Mouse (Mus musculus) intestine, postnatal 0 days (tissue): Measurements from ENCODE around the gene Rpap1. TPM values are rescaled to one million over a fixed set of nuclear protein-coding genes. Genes with fewer than 3 reads are reported as not detected.

ENCODE experiments used
- ATAC-seq: fragments of 200-750 bp; cut with Nextera tagmentation; 2 replicates; pipeline ENCODE4 v1.8.0; 2017; ENCODE audit warnings: mild to moderate bottlenecking, moderate TSS enrichment, moderate library complexity
- H3K27ac ChIP-seq: fragments of 300-500 bp; sonication (generic); 2 replicates; pipeline ENCODE4 v1.5.1; 2014; ENCODE audit warnings: mild to moderate bottlenecking, low read depth, low read length, moderate library complexity
- H3K27me3 ChIP-seq: fragments of 300-500 bp; sonication (generic); replicated peaks from 2 replicates; pipeline ENCODE4 v1.6.1; 2014; ENCODE audit warnings: low read length, mixed read lengths; ENCODE audit not compliant: control insufficient read depth, insufficient read depth
- H3K36me3 ChIP-seq: fragments of 300-500 bp; sonication (generic); 2 replicates; pipeline ENCODE4 v1.6.1; 2014; ENCODE audit warnings: mild to moderate bottlenecking, moderate library complexity; ENCODE audit not compliant: control insufficient read depth, insufficient read depth
- H3K4me1 ChIP-seq: fragments of 300-500 bp; sonication (generic); replicated peaks from 2 replicates; pipeline ENCODE4 v1.6.1; 2014; ENCODE audit warnings: antibody characterized with exemption, low read length, mixed read lengths; ENCODE audit not compliant: control insufficient read depth, insufficient read depth
- H3K4me2 ChIP-seq: fragments of 300-500 bp; sonication (generic); replicated peaks from 2 replicates; pipeline ENCODE4 v1.6.1; 2014; ENCODE audit warnings: low read depth, mild to moderate bottlenecking, moderate library complexity
- H3K4me3 ChIP-seq: fragments of 300-500 bp; sonication (generic); 2 replicates; pipeline ENCODE4 v1.5.1; 2014; ENCODE audit warnings: low read depth, low read length
- H3K9ac ChIP-seq: fragments of 300-500 bp; sonication (generic); 2 replicates; pipeline ENCODE4 v1.6.1; 2014; ENCODE audit warnings: mild to moderate bottlenecking, low read depth, low read length
- H3K9me3 ChIP-seq: fragments of 300-500 bp; sonication (generic); 2 replicates; pipeline ENCODE4 v1.6.1; 2016; ENCODE audit warnings: mixed run types; ENCODE audit not compliant: control insufficient read depth
- CTCF ChIP-seq: sonication (generic); IDR thresholded peaks from 2 replicates; pipeline ENCODE4 v1.5.1; 2016; ENCODE audit warnings: low read depth, mild to moderate bottlenecking, control low read depth, antibody characterized with exemption, moderate library complexity
- WGBS: fragments of 180-500 bp; shearing (Covaris S2); extraction: QIAGEN DNeasy Blood & Tissue Kit; methylation state at CpG from one replicate; pipeline ENCODE4 v1.1.7; 2014; 5-methylcytosine and 5-hydroxymethylcytosine counted together
- polyA plus RNA-seq: library from polyadenylated mRNA; unstranded; fragments of >200 nt; fragmentation: Nextera tagmentation; extraction: Ambion mirVana; gene quantifications from 2 replicates; pipeline ENCODE4 v1.2.1, GENCODE M21; 2015

Gene Rpap1
- polyA plus RNA-seq, 1 experiment from 2014 or later: 8.2 TPM

GRCm38 (mm10) chr2:119789996-119790395, 2.7 kb upstream of the Rpap1 start:
- H3K9ac ChIP-seq: no peak overlapping the region
- 92% methylated on average over 2 of the region's 2 CpGs for WGBS
- H3K36me3 ChIP-seq: no peaks in the 10 kb centered on the region
- H3K9me3 ChIP-seq: no peaks in the 10 kb centered on the region
- H3K4me3 ChIP-seq: no peak overlapping the region
- H3K27me3 ChIP-seq: no peaks in the 10 kb centered on the region
- no peak overlapping the region for H3K4me2 ChIP-seq
- ATAC-seq: no peak
- H3K27ac ChIP-seq: no peak overlapping the region
- no peaks in the 10 kb centered on the region for H3K4me1 ChIP-seq
- no peak for TF ChIP-seq CTCF

DNA sequence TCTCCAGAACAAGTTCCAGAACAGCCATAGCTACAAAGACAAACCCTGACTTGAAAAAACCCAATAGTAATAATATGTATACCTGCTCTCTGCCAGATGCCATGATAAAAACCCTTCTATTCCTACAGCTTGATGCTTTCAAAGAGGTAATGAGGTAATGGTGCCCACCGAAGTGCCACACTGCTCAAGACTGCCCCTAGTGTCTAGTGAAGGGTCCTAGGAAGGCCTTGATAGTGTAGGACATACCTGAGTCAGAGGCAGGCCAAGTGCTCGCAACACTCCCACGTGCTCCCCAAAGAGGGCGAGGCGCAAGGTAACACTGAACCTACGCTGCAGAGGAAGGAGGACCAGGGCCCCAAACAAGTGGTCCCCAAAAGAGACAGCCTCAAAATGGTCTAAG, 20.1 kb downstream of the Rpap1 start:
- Histone ChIP-seq H3K27ac (no peak overlapping the region), H3K4me3 (no peak overlapping the region), H3K4me1 (no peaks in the 10 kb centered on the region), H3K9me3 (no peaks in the 10 kb centered on the region), H3K9ac (no peak overlapping the region), H3K4me2 (no peak overlapping the region), H3K27me3 (no peaks in the 10 kb centered on the region), H3K36me3 (peaks cover 64% of the 10 kb centered on the region)
- 0 out of 2 replicates have a peak, but pooled peaks have one; percentile 36 for ATAC-seq
- peak; percentile 55 for TF ChIP-seq CTCF
- WGBS: 91% methylated on average over 6 of the region's 6 CpGs

GRCm38 (mm10) chr2:119763924-119764323, 23.4 kb downstream of the Rpap1 start:
- Histone ChIP-seq H3K9ac (no peak overlapping the region), H3K36me3 (peaks cover 33% of the 10 kb centered on the region), H3K27me3 (peaks cover 7% of the 10 kb centered on the region), H3K27ac (no peak overlapping the region), H3K4me1 (no peaks in the 10 kb centered on the region), H3K4me3 (no peak overlapping the region), H3K9me3 (no peaks in the 10 kb centered on the region), H3K4me2 (no peak overlapping the region)
- no peak for TF ChIP-seq CTCF
- WGBS: 78% methylated on average over 4 of the region's 4 CpGs
- ATAC-seq: no peak

GRCm38 (mm10) chr2:119762276-119762675, 25.1 kb downstream of the Rpap1 start:
- Histone ChIP-seq H3K4me3 (no peak overlapping the region), H3K9ac (no peak overlapping the region), H3K4me1 (peaks cover 3% of the 10 kb centered on the region; the same call in 1 of the 2 replicates), H3K9me3 (no peaks in the 10 kb centered on the region), H3K4me2 (no peak overlapping the region), H3K27ac (no peak overlapping the region), H3K27me3 (peaks cover 22% of the 10 kb centered on the region), H3K36me3 (peaks cover 21% of the 10 kb centered on the region)
- TF ChIP-seq CTCF: no peak
- no peak for ATAC-seq
- 69% methylated on average over 1 of the region's 1 CpGs for WGBS

GRCm38 (mm10) chr2:119760251-119760650, 27.1 kb downstream of the Rpap1 start, which contains the start of gene Ltk:
Gene Ltk (minus strand): TSS chr2:119760431.
- Histone ChIP-seq H3K36me3 (peaks cover 17% of the 10 kb centered on the region), H3K4me2 (no peak within 1 kb of the TSS), H3K9ac (no peak within 1 kb of the TSS), H3K27me3 (peaks cover 25% of the 10 kb centered on the region), H3K4me1 (peaks cover 3% of the 10 kb centered on the region; the same call in 1 of the 2 replicates), H3K27ac (no peak within 1 kb of the TSS), H3K4me3 (0 out of 2 replicates have a peak within 1 kb of the TSS, but pooled peaks have one; percentile 77), H3K9me3 (no peaks in the 10 kb centered on the region)
- TF ChIP-seq CTCF: no peak
- no peak for ATAC-seq
- WGBS: 13% methylated on average over 9 of the region's 9 CpGs

- ATAC-seq: no peak; the same call in 1 of the 2 replicates
- peak overlapping the region; percentile 77 for H3K4me3 ChIP-seq
- H3K27me3 ChIP-seq: peaks cover 25% of the 10 kb centered on the region
- H3K27ac ChIP-seq: no peak overlapping the region
- H3K9me3 ChIP-seq: no peaks in the 10 kb centered on the region
- H3K36me3 ChIP-seq: peaks cover 9% of the 10 kb centered on the region
- H3K4me2 ChIP-seq: peak overlapping the region; percentile 100
- peak overlapping the region; percentile 43; the same call in 1 of the 2 replicates for H3K9ac ChIP-seq
- no peak for TF ChIP-seq CTCF
- 11% methylated on average over 44 of the region's 44 CpGs for WGBS
- H3K4me1 ChIP-seq: peaks cover 3% of the 10 kb centered on the region; the same call in 1 of the 2 replicates
Observed at GRCm38 (mm10) chr2:119758844-119759835, 28.2 kb downstream of the Rpap1 start.
